Mouse (Mus musculus) limb, embryonic 14.5 days (tissue): ENCODE data around the gene Trove2. TPM values are rescaled to one million over a fixed set of nuclear protein-coding genes. Genes with fewer than 3 reads are reported as not detected.
A peak's percentile ranks its signal among the peaks of the same experiment; 100 is the strongest.

Source experiments
- ATAC-seq: fragments of 200-750 bp; cut with Nextera tagmentation; 2 replicates; pipeline ENCODE4 v1.8.0; 2017; ENCODE audit warnings: low read depth, moderate number of reproducible peaks, moderate TSS enrichment; ENCODE audit not compliant: low FRiP score
- DNase-seq: peaks from one replicate; pipeline ENCODE4 v3.0.0-alpha.2; 2015; ENCODE audit warnings: low spot score
- H3K27ac ChIP-seq: fragments of 300-500 bp; sonication (generic); replicated peaks from 2 replicates; pipeline ENCODE4 v1.5.1; 2014; ENCODE audit warnings: low read depth, mild to moderate bottlenecking, low read length, moderate library complexity, mixed read lengths
- H3K27me3 ChIP-seq: fragments of 300-500 bp; sonication (generic); 2 replicates; pipeline ENCODE4 v1.6.1; 2014; ENCODE audit warnings: low read length, mixed read lengths; ENCODE audit not compliant: control insufficient read depth, insufficient read depth
- H3K36me3 ChIP-seq: fragments of 300-500 bp; sonication (generic); 2 replicates; pipeline ENCODE4 v1.6.1; 2014; ENCODE audit warnings: mild to moderate bottlenecking, low read length, moderate library complexity, mixed read lengths; ENCODE audit not compliant: control insufficient read depth, insufficient read depth
- H3K4me1 ChIP-seq: fragments of 300-500 bp; sonication (generic); 2 replicates; pipeline ENCODE4 v1.6.1; 2014; ENCODE audit warnings: antibody characterized with exemption, low read length, mixed read lengths; ENCODE audit not compliant: control insufficient read depth, insufficient read depth
- H3K4me2 ChIP-seq: fragments of 300-500 bp; sonication (generic); replicated peaks from 2 replicates; pipeline ENCODE4 v1.6.1; 2014; ENCODE audit warnings: low read depth, mild to moderate bottlenecking, low read length, moderate library complexity; ENCODE audit not compliant: severe bottlenecking
- H3K4me3 ChIP-seq: fragments of 300-500 bp; sonication (generic); replicated peaks from 2 replicates; pipeline ENCODE4 v1.5.1; 2014; ENCODE audit warnings: low read length
- H3K9ac ChIP-seq: fragments of 300-500 bp; sonication (generic); 2 replicates; pipeline ENCODE4 v1.6.1; 2014; ENCODE audit warnings: mild to moderate bottlenecking, low read depth, low read length, moderate library complexity; ENCODE audit not compliant: severe bottlenecking
- H3K9me3 ChIP-seq: fragments of 300-500 bp; sonication (generic); 2 replicates; pipeline ENCODE4 v1.6.1; 2016; ENCODE audit warnings: low read length; ENCODE audit not compliant: control insufficient read depth
- POLR2A ChIP-seq: fragments of 200-500 bp; IDR thresholded peaks from 2 replicates; pipeline ENCODE4 v1.8.0; 2012; ENCODE audit warnings: inconsistent platforms, mild to moderate bottlenecking, moderate library complexity, borderline replicate concordance; ENCODE audit not compliant: insufficient read depth, insufficient read length; ENCODE audit errors: extremely low read depth
- WGBS: fragments of 180-500 bp; shearing (Covaris S2); extraction: QIAGEN DNeasy Blood & Tissue Kit; methylation state at CpG from one replicate; pipeline ENCODE4 v1.1.7; 2014; 5-methylcytosine and 5-hydroxymethylcytosine counted together
- polyA plus RNA-seq, 2 experiments: library from polyadenylated mRNA; depleted of rRNA in 1 of 2; stranded (reverse) in 1 of 2; unstranded in 1 of 2; fragments of >200 nt; fragmentation: Nextera tagmentation in 1 of 2; extraction: Ambion mirVana in 1 of 2; gene quantifications; 2 replicates each; pipeline versions ENCODE4 v1.2.1 to v1.2.3; 2012 to 2014

Gene Trove2
- polyA plus RNA-seq (2012; rRNA removed) (7.1 and 7.2 TPM in 2 replicates), polyA plus RNA-seq (2014; fragmentation: Nextera tagmentation; extraction: Ambion mirVana) (18.7 and 20.5 TPM in 2 replicates)

GRCm38 (mm10) chr1:143776446-143777411, at the start of gene Trove2, which contains the start of gene Uchl5:
Gene Trove2 (minus strand): TSS chr1:143777068.
Gene Uchl5 (plus strand): TSS chr1:143777272.
- WGBS: under 1% methylated on average over 78 of the region's 84 CpGs
- ATAC-seq (peak; percentile 93), DNase-seq (peak; percentile 93)
- Histone ChIP-seq H3K4me1 (peaks cover 8% of the 10 kb centered on the region), H3K27ac (peak within 1 kb of the TSS; percentile 75), H3K4me2 (peak within 1 kb of the TSS; percentile 92), H3K36me3 (no peaks in the 10 kb centered on the region), H3K4me3 (peak within 1 kb of the TSS; percentile 88), H3K27me3 (no peaks in the 10 kb centered on the region), H3K9ac (peak within 1 kb of the TSS; percentile 79), H3K9me3 (no peaks in the 10 kb centered on the region)
- TF ChIP-seq POLR2A: peak; percentile 75; the same call in 1 of the 2 replicates

GRCm38 (mm10) chr1:143822677-143823076, 45.8 kb upstream of the Trove2 start:
- H3K27ac ChIP-seq: no peak overlapping the region
- DNase-seq (no peak), ATAC-seq (no peak)
- no peak overlapping the region for H3K4me2 ChIP-seq
- TF ChIP-seq POLR2A: no peak
- no peaks in the 10 kb centered on the region for H3K4me1 ChIP-seq
- H3K9ac ChIP-seq: no peak overlapping the region
- no peaks in the 10 kb centered on the region for H3K9me3 ChIP-seq
- WGBS: 78% methylated on average over 3 of the region's 3 CpGs
- no peak overlapping the region for H3K4me3 ChIP-seq
- no peaks in the 10 kb centered on the region for H3K36me3 ChIP-seq
- H3K27me3 ChIP-seq: no peaks in the 10 kb centered on the region

GRCm38 (mm10) chr1:143820096-143820877, 43.4 kb upstream of the Trove2 start:
- DNase-seq: no peak
- no peak for TF ChIP-seq POLR2A
- Histone ChIP-seq H3K9ac (no peak overlapping the region), H3K4me3 (no peak overlapping the region), H3K4me2 (no peak overlapping the region), H3K27ac (no peak overlapping the region), H3K27me3 (no peaks in the 10 kb centered on the region), H3K9me3 (no peaks in the 10 kb centered on the region), H3K4me1 (no peaks in the 10 kb centered on the region), H3K36me3 (no peaks in the 10 kb centered on the region)
- 85% methylated on average over 2 of the region's 2 CpGs for WGBS
- 0 out of 2 replicates have a peak, but pooled peaks have one; percentile 70 for ATAC-seq

- no peak overlapping the region for H3K27ac ChIP-seq
Measured at GRCm38 (mm10) chr1:143813676-143814360, 37.0 kb upstream of the Trove2 start.

More at GRCm38 (mm10) chr1:143813676-143814360, 37.0 kb upstream of the Trove2 start:
- no peak overlapping the region for H3K9ac ChIP-seq
- H3K9me3 ChIP-seq: no peaks in the 10 kb centered on the region
- no peak overlapping the region for H3K4me2 ChIP-seq
- no peaks in the 10 kb centered on the region for H3K36me3 ChIP-seq
- peak; percentile 61 for DNase-seq
- no peak for TF ChIP-seq POLR2A
- peak; percentile 79 for ATAC-seq
- no peaks in the 10 kb centered on the region for H3K4me1 ChIP-seq
- no peak overlapping the region for H3K4me3 ChIP-seq
- 40% methylated on average over 7 of the region's 7 CpGs for WGBS
- no peaks in the 10 kb centered on the region for H3K27me3 ChIP-seq
